Mouse (Mus musculus): ENCODE data around the gene Ankrd66.

Gene Ankrd66

GRCm38 (mm10) chr17:43543539-43543938, at the start of gene Ankrd66:
Gene Ankrd66, minus strand, starts transcription at chr17:43543639.
- Histone ChIP-seq H3K27me3 (ENCODE audit: control insufficient read depth, insufficient read depth, low read length, poor library complexity, severe bottlenecking) (no peaks in the 10 kb centered on the region), H3K36me3 (ENCODE audit: control insufficient read depth, insufficient read depth, low read length, poor library complexity, severe bottlenecking) (no peaks in the 10 kb centered on the region)
- no peak for DNase-seq (ENCODE audit: low read depth, low spot score)

DNA sequence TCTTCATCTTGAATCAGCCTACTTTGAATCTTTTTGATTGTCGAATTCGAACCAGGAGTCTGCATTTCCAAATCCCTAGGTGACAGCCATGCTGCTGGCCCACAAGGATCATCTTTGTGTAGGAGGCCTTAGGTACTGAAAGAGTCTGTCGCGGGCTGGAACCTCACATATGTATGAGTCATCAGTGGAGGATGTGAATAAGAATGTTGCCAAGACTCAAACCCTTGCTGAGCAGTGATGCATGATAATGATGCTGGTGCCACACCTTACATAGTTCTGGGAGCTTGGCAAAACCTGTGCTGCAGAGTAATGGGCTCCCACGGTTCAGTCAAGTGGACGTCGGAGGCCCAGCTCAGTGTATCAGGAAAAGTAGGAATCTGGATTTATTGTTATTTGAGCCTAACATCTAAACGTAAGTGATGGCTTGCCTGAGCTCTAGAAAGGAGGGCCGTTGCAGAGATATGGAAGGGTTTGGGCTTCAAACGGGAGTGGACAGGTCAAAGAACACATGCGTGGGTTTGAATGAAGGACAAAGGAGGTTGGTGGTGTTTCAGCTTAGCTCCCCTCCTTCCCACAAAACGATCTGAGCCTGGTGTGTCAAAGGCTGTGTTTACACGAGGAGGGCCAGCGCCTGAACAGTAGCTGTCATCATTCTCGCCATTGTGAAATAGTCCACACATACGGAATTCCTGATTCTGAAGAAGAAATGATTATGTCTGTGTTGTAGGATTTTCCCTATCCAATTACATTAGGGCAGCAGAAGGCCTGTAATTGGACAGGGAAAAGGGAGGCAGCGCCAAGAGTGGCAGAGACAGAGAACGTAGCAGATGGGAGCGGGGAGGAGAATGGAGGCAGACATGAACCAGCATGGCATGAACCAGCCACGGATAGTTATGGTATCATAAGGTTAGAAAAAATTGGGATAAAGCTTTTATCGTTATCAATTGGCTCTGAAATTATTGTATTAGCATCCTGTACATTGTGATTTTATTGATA, 49.2 kb upstream of the Ankrd66 start:
- H3K27me3 ChIP-seq (ENCODE audit: control insufficient read depth, insufficient read depth, low read length, poor library complexity, severe bottlenecking), result no peaks in the 10 kb centered on the region
- H3K36me3 ChIP-seq (ENCODE audit: control insufficient read depth, insufficient read depth, low read length, poor library complexity, severe bottlenecking), result no peaks in the 10 kb centered on the region
- DNase-seq (ENCODE audit: low read depth, low spot score), result no peak

- Histone ChIP-seq H3K36me3 (ENCODE audit: control insufficient read depth, insufficient read depth, low read length, poor library complexity, severe bottlenecking) (no peaks in the 10 kb centered on the region), H3K27me3 (ENCODE audit: control insufficient read depth, insufficient read depth, low read length, poor library complexity, severe bottlenecking) (no peaks in the 10 kb centered on the region)
- DNase-seq (ENCODE audit: low read depth, low spot score), result no peak
These were observed 47.1 kb upstream of the Ankrd66 start for GRCm38 (mm10) chr17:43590531-43590930.

DNA sequence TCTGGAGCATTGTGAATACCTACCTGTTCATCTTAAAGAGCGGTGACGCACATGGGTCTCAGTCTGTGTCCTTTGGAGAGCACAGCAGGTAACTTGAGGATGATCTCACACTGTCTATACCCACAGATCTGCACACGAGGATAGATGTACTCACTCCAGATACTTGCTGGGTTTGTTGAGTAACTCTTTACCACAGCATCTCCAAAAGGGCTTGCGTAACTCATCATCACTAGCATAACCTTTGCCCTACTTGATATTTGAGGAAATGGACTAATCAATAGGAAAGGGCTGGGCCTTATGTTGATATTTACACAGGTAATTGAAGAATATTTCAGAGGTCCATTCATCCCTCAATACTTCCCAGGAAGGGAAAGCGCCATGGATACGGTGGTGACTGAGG, 46.3 kb upstream of the Ankrd66 start:
- no peak for DNase-seq (ENCODE audit: low read depth, low spot score)
- H3K36me3 ChIP-seq (ENCODE audit: control insufficient read depth, insufficient read depth, low read length, poor library complexity, severe bottlenecking), result no peaks in the 10 kb centered on the region
- no peaks in the 10 kb centered on the region for H3K27me3 ChIP-seq (ENCODE audit: control insufficient read depth, insufficient read depth, low read length, poor library complexity, severe bottlenecking)

DNA sequence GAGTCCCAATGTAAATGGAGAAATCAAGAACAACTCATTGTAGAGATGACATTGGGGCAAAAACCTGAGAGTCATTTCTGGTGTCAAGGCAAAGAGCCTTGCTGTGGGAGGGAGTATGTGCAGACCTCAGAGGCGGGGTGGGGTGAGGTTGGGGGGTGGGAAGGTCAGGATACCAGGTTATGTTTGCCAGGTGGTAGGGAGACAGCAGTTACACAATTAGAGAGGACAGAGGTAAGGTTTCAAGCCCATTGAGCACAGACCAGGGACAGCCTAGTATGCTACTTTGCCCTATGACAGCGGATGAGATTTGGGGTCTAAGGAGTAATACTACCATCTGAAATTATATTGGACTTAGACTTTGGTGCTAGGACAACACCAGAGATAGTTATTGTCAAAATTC, 43.8 kb upstream of the Ankrd66 start:
- H3K36me3 ChIP-seq (ENCODE audit: control insufficient read depth, insufficient read depth, low read length, poor library complexity, severe bottlenecking), result no peaks in the 10 kb centered on the region
- no peaks in the 10 kb centered on the region for H3K27me3 ChIP-seq (ENCODE audit: control insufficient read depth, insufficient read depth, low read length, poor library complexity, severe bottlenecking)
- no peak for DNase-seq (ENCODE audit: low read depth, low spot score)

GRCm38 (mm10) chr17:43584771-43585170, 41.3 kb upstream of the Ankrd66 start:
- no peak for DNase-seq (ENCODE audit: low read depth, low spot score)
- no peaks in the 10 kb centered on the region for H3K27me3 ChIP-seq (ENCODE audit: control insufficient read depth, insufficient read depth, low read length, poor library complexity, severe bottlenecking)
- no peaks in the 10 kb centered on the region for H3K36me3 ChIP-seq (ENCODE audit: control insufficient read depth, insufficient read depth, low read length, poor library complexity, severe bottlenecking)

DNA sequence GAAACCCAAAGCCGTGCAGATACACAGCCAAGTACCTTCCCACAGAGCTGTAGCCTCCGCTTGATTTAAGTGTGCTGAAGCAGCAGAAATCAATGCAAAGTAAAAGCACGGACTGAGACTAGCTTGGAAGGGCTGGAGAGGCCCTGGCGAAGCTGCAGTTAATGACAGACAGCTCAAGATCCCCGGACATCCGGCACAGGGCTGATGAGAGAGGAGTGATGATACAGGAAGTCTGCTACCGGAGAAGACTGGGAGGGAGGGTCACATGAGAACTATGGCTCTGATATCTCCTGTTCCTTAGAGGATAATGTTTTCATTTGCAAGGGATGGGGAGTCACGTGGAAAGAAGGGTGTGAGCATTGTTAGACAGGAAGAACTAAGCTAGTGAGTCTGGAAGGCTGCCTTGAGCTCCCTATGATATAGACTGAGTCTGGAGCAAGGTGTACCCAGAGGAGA, 37.6 kb upstream of the Ankrd66 start:
- Histone ChIP-seq H3K27me3 (ENCODE audit: control insufficient read depth, insufficient read depth, low read length, poor library complexity, severe bottlenecking) (no peaks in the 10 kb centered on the region), H3K36me3 (ENCODE audit: control insufficient read depth, insufficient read depth, low read length, poor library complexity, severe bottlenecking) (no peaks in the 10 kb centered on the region)
- DNase-seq (ENCODE audit: low read depth, low spot score), result no peak

DNA sequence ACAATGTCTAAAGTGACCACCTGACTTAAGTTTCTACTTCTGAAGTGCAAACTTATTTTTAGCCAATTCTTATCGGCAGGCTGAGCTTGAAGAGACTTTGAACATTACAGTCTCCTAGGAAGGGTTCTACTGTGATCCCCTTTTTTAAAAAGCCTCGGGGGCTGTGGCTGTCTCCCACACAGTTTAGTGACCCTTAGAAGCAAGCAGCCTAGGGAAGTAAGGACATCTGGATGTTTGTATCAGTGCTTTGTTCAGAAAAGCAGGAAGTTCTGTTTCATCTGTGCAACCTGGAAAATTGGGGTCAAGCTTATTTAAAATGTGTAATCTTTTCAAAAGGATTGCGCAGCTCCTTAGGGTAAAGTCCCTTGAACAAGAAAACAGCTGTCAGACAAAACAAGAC, 37.0 kb upstream of the Ankrd66 start:
- H3K36me3 ChIP-seq (ENCODE audit: control insufficient read depth, insufficient read depth, low read length, poor library complexity, severe bottlenecking), result no peaks in the 10 kb centered on the region
- DNase-seq (ENCODE audit: low read depth, low spot score), result no peak
- no peaks in the 10 kb centered on the region for H3K27me3 ChIP-seq (ENCODE audit: control insufficient read depth, insufficient read depth, low read length, poor library complexity, severe bottlenecking)

GRCm38 (mm10) chr17:43573624-43574073, 30.2 kb upstream of the Ankrd66 start:
- H3K27me3 ChIP-seq (ENCODE audit: control insufficient read depth, insufficient read depth, low read length, poor library complexity, severe bottlenecking), result no peaks in the 10 kb centered on the region
- no peaks in the 10 kb centered on the region for H3K36me3 ChIP-seq (ENCODE audit: control insufficient read depth, insufficient read depth, low read length, poor library complexity, severe bottlenecking)
- DNase-seq (ENCODE audit: low read depth, low spot score), result peak; percentile 48

DNA sequence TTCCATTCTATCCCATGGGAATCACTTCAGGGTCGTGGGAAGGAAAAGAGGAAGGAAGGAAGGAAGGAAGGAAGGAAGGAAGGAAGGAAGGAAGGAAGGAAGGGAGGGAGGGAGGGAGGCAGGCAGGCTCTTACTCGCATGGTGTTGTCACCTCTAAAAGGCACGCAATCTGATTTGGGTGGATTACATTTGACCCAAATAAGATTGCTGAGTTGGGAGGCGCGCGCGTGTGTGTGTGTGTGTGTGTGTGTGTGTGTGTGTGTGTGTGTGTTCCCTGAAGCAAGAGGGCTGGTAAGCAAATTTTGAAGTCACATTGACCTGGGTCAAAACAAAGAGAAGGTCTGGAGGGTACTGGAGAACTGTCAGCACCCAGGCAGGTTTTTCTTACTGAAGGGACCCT, 25.8 kb upstream of the Ankrd66 start:
- Histone ChIP-seq H3K27me3 (ENCODE audit: control insufficient read depth, insufficient read depth, low read length, poor library complexity, severe bottlenecking) (no peaks in the 10 kb centered on the region), H3K36me3 (ENCODE audit: control insufficient read depth, insufficient read depth, low read length, poor library complexity, severe bottlenecking) (no peaks in the 10 kb centered on the region)
- DNase-seq (ENCODE audit: low read depth, low spot score), result peak; percentile 10

DNA sequence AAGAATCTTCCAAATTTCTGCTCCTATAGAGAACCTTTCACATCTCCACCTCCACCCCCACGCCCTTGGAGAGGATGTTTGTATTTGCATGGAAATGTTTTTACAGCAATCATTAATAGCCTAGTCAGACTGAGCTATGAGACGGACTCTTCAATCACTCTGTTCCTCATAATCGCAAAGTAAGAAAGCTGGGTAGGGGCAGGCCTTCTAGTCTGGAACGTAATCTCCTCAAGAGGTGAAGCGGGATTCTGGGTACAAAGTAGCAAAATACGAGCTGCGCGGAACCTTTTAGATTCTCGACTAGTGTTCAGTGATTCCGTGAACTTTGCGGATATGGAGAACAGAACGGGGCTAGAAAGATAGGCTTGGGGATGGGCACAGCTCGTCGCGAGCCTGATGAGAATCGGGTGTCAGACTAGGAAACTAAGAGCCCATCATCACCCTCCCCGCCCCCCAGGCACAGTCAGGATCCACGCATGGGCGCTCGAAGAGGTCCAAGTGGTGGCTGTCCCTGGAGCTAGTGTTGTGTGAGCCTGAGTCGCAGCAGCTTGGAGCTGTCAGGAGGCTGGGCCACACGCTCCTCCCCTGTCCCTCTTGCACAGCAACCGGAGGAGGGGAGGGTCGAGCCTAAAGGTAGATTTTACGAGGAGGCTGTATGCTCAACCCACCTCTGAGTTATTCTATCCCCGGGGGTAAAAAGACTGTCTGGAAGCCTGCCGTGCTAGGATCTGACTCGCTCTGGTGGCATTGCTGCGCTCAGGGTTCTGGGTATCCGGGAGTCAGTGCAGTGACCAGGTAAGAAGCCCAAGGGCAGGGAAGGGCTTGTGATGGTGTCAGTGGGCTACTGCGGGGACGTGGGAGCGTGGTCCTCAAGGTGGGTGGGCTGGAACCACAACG, 24.8 kb upstream of the Ankrd66 start, which contains the start of gene Pla2g7:
Gene Pla2g7, plus strand, starts transcription at position 107 of the 897 bp plus-strand sequence.
- H3K36me3 ChIP-seq (ENCODE audit: control insufficient read depth, insufficient read depth, low read length, poor library complexity, severe bottlenecking), result no peaks in the 10 kb centered on the region
- no peaks in the 10 kb centered on the region for H3K27me3 ChIP-seq (ENCODE audit: control insufficient read depth, insufficient read depth, low read length, poor library complexity, severe bottlenecking)
- DNase-seq (ENCODE audit: low read depth, low spot score), result peak; percentile 44

DNA sequence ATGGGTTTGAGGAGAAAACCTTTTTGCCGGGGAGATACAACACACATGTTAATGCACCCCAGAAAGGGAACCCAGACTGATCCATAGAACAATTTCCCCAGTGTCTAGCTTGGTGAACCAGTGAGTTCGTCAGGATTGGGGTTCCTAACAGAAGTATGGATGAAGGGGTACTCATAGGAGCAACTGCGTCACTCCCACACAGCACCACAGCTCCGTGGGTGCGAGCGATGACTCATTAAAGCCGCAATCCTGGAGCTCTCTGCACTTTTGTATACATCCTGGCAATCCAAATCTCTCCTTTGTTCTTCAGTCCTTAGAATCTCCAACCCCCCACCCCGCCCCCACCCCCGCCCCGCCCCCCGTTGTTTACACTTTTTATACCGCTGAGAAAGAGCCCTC, 24.2 kb upstream of the Ankrd66 start:
- Histone ChIP-seq H3K27me3 (ENCODE audit: control insufficient read depth, insufficient read depth, low read length, poor library complexity, severe bottlenecking) (no peaks in the 10 kb centered on the region), H3K36me3 (ENCODE audit: control insufficient read depth, insufficient read depth, low read length, poor library complexity, severe bottlenecking) (no peaks in the 10 kb centered on the region)
- no peak for DNase-seq (ENCODE audit: low read depth, low spot score)

GRCm38 (mm10) chr17:43563192-43563987, 20.0 kb upstream of the Ankrd66 start:
- DNase-seq (ENCODE audit: low read depth, low spot score), result no peak
- Histone ChIP-seq H3K36me3 (ENCODE audit: control insufficient read depth, insufficient read depth, low read length, poor library complexity, severe bottlenecking) (no peaks in the 10 kb centered on the region), H3K27me3 (ENCODE audit: control insufficient read depth, insufficient read depth, low read length, poor library complexity, severe bottlenecking) (no peaks in the 10 kb centered on the region)

DNA sequence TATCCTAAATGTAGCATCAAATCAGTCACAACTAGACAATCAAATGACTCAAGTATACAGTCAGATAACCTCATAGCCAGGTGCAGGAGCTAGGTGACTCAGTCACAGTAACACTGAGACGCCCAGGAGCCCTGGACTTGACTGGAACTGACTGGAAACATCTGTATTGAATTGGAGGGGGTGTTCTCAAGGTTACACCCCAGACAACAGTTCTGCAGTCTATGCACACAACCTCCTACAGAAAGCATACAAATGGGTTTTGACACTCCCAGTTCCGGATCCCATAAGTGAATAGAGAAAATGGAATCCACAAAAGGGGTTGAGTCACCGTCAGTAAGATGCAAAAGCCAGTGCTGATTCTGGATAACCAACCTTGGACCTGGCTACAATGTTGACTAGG, 15.2 kb upstream of the Ankrd66 start:
- no peak for DNase-seq (ENCODE audit: low read depth, low spot score)
- Histone ChIP-seq H3K36me3 (ENCODE audit: control insufficient read depth, insufficient read depth, low read length, poor library complexity, severe bottlenecking) (no peaks in the 10 kb centered on the region), H3K27me3 (ENCODE audit: control insufficient read depth, insufficient read depth, low read length, poor library complexity, severe bottlenecking) (no peaks in the 10 kb centered on the region)
